Mouse (Mus musculus): ENCODE results near the gene Smlr1. TPM values are rescaled to one million over a fixed set of nuclear protein-coding genes. Genes with fewer than 3 reads are reported as not detected.

Smlr1 gene
- polyA plus RNA-seq (2017; shearing (Covaris generic)): not detected

GRCm38 (mm10) chr10:25535891-25536331, at the start of gene Smlr1:
TSS of gene Smlr1 (minus strand) at chr10:25536267.

Other genes with a start within 250 kb of the Smlr1 start
- gene Akap7, start 228.4 kb downstream of the Smlr1 start, polyA plus RNA-seq (2017; shearing (Covaris generic)): 2.9 TPM
- gene Epb41l2, start 176.5 kb downstream of the Smlr1 start, polyA plus RNA-seq (2017; shearing (Covaris generic)): 54.4 TPM

Measured in CD4-positive, CD25-positive, alpha-beta regulatory T cell, adult 9 weeks (primary cell).